Mouse (Mus musculus): ENCODE results near the gene Gm7102.
"Not testable (repeated sequence)": the region's sequence is repeated elsewhere in the genome, so short reads cannot be mapped to it uniquely, and the experiment has no call there.

Gm7102 gene

DNA sequence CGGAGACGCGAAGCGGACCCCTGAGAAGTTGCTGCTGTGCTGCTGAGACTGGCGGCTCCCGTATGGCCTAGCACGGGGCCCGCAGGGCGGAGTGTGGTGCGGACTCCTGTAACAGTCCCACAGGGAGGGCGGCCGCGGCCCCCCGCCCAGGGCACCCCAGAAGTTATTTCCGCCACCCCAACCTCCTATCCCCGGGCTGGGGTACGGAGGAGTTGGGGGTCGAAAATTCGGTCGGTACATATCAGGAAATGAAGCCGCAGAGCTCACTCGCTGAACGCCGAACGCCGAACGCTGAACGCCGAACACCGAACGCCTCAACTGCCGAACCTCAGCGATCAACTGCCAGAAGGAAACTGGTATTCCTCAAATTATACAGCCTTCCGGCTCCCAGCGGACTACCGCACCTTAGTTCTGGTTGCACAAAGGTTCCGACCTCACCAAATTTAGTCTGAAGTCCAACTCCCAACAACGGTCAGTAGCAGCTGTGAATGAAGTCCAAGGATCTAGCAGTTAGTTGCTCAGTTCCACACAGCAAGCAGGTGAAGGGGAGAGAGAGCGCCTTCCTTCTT lies at the start of gene Gm7102:
Gene Gm7102 (minus strand): TSS at position 554 of the 569 bp plus-strand sequence.
- DNase-seq (ENCODE audit: low spot score in 2 of 2) = no peak

DNA sequence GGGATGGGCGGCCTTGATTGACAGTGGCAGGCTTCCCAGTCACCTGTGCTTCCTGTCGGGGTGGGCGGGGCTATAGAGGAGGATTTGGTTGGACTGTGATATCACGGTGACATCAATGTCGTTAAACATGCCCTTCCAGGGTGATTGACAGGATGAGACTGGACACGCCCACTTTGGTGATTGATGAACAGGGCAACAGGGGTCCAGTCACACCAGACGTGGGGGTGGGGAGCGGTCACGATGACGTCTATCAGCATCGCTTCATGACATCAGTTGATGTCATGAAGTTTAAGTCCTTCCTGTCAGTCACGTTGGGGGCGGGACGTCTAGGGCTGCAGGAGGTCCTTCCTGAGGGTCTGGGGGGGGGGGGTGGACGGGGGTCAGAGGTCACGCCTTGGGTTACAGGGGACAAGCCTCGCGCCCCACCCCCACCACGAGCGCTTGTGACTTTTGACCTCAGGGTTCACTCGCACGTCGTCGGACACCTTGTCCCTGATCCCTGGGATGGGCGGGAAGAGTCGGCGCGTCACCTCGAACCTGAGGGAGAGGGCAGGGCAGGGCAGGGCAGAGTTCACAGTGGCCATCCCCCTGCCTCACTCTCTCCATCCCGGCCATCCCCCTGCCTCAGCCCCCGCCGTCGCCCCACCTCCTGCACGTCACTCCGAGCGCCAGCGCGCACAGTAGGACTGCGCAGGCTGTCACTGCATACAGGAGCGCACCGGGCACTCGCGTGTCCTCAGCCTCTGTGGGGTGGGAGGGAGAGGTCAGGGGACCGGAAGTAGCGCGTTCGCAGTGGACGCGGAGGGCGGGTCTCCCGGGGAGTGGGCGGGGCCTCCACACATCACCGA lies 48.8 kb upstream of the Gm7102 start:
- no peak for DNase-seq (ENCODE audit: low spot score in 2 of 2)

DNA sequence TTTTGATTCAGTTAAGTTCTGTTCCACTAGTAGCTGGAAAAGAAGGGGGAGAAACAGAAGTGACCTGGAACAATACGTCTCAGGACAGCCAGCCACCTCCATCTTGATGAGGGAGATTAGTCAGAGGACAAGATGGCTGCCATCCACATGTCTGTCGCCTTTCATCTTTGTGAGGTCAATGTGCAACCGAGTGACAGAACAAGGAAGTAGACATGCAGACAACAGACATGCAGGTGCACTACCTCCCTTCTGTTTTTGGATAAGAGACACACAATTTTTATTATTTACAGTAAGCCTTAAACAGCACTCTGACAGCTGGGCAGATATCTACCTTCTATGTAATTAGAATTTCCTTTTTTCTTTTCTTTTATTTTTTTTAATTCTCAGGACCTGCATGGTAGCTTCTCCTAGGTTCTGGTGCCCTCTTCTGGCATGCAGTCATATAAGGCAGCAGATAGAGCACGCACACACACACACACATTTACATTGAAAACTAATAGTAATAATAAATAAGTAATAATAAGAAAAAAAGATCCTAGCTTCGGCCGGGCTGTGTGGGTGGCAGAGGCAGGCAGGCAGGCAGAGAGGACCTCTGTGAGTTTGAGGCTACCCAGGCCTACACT lies 47.7 kb upstream of the Gm7102 start:
- DNase-seq (ENCODE audit: low spot score in 2 of 2) = no peak

DNA sequence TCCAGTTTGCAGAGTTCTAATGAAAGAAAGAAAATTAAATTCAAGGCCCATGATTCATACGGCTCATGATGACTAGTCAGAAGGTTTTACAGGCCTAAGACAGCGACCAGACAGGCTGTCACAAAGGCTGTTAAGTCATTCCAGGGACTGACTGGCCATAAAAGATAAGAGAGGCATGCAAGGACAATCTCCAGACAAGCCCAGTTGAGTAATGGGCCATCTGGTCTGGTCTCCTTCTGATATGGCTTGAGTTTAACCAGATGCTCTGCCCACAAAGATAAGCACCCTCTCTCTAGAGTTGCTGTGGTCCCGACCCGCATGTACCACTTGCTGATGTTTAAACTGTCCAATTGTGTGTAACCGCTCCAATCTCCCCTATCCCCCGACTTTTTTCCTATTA lies 31.4 kb upstream of the Gm7102 start:
- not testable (repeated sequence) for DNase-seq (ENCODE audit: low spot score in 2 of 2)

DNA sequence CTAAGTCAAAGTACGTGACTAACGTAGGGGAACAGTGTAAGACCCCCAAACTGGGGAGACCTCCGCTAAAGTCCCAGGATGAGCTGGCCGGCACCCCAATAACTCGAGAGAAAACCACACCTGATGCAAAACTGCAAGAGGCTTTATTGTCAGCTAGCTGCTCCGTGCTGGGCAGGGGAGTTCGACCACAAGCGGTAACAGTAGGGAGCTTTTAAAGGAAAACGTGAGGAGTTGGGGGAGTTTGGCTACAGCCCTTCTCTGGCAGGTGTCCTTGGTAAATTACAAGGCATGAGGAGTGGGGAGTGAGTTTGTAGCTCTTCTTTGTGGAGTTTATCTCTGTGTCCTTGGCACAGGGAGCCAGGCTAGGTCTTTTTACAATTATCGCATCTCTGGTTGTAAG lies 23.7 kb upstream of the Gm7102 start:
- DNase-seq (ENCODE audit: low spot score in 2 of 2) = peak; percentile 20 to 33

DNA sequence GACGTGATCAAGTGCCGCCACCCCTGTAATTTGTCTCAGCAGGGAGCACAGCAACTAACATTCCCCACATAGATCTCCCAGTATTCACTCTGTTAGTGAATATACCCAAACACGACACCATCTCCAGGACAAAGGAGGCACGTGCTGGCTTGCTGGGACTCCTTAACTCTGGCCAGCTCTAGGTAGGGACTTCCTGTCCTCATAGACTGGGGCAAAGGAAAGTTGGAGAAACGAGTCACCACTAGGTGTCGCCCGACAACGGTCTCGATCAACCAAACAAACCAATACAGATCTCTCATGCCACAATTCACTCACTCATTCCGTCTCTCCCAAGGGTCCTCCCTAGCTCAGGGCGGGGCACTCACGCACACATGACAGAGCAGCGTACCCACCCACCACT lies 23.2 kb upstream of the Gm7102 start:
- DNase-seq (ENCODE audit: low spot score in 2 of 2) = peak; percentile 85 to 90

DNA sequence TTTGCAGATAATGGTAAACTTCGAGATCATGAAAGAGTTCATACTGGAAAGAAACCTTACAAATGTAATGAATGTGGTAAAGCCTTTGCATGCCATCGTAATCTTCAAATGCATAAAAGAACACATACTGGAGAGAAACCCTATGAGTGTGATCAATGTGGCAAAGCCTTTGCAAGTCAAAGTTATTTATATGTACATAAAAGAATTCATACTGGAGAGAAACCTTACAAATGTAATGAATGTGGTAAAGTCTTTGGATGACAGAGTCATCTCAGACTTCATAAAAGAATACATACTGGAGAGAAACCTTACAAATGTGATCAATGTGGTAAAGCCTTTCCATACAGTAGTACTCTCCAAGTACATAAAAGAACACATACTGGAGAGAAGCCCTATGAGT lies 7.5 kb upstream of the Gm7102 start, which contains the start of gene Gm6020:
Gene Gm6020 (plus strand): TSS at position 301 of the 400 bp plus-strand sequence.
- not testable (repeated sequence) for DNase-seq (ENCODE audit: low spot score in 2 of 2)

DNA sequence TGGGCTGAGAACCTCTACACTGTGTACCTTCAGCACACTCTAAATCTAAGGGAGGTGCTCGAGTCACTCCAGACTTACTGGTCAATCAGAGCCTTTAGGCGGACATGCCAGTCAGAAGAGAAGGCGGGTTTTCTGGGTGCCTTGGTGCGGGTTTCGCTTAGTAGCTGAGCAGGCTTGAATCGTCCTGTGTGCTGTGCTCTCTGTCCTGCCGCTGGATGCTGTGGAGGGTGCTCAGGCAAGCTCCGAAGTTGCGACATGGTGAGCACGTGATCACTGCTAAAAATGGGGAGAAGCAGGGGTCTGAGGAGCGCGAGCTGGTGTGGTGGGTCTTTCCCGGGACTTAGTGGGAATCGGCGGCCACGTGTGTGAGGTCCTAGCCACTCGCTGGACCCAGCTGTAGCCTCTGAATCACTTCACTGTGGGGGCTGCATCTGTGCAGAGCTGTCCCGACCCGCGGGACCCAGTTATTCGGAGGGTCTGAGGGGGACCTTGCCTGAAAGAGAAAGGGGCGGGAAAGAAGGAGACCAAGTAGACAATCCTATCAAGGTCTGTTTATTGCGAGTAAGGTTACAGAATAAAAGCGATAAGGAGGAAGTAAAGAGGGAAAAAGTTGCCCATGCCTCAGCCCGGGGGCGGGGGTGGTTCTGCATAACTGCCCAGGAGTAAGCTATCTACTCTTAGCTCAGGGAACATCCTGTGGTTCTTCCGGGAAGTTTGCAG lies 24.2 kb downstream of the Gm7102 start:
- DNase-seq (ENCODE audit: low spot score in 2 of 2) = no peak

DNA sequence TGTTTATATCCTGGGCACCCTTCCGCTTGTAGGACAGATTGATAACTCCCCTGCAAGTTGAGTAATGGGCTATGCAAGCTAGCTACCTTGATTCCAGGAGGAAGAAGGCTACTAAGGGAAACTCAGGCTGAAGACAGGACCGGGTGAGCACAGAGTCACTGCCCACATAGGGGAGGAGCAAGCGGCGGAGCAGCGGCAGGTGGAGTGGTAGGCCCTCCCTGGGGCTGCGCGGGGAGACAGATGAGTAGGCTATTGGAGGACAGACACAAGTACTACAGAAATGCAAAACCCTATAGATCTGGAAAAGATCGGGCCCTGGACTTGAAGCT lies 24.8 kb downstream of the Gm7102 start:
- no peak for DNase-seq (ENCODE audit: low spot score in 2 of 2)

DNA sequence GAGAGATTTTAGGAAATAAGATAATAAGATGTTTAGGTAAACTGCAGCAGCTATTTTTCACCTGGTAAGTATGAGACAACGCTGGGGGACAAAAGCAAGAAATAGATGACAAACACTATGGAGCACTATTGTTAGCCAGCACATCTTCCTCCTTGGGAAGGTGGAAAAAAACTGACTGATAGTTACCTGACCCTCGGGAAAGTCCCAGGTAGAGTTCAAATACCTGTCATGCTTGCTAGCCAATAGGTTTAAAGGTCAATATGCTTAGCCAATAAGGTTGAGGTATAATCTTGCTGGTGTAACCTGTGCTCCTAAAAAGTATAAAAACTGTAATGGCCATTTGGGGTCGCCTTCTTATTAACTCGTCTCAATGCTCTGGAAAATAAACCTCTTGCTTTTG lies 34.8 kb downstream of the Gm7102 start:
- DNase-seq (ENCODE audit: low spot score in 2 of 2) = no peak

DNA sequence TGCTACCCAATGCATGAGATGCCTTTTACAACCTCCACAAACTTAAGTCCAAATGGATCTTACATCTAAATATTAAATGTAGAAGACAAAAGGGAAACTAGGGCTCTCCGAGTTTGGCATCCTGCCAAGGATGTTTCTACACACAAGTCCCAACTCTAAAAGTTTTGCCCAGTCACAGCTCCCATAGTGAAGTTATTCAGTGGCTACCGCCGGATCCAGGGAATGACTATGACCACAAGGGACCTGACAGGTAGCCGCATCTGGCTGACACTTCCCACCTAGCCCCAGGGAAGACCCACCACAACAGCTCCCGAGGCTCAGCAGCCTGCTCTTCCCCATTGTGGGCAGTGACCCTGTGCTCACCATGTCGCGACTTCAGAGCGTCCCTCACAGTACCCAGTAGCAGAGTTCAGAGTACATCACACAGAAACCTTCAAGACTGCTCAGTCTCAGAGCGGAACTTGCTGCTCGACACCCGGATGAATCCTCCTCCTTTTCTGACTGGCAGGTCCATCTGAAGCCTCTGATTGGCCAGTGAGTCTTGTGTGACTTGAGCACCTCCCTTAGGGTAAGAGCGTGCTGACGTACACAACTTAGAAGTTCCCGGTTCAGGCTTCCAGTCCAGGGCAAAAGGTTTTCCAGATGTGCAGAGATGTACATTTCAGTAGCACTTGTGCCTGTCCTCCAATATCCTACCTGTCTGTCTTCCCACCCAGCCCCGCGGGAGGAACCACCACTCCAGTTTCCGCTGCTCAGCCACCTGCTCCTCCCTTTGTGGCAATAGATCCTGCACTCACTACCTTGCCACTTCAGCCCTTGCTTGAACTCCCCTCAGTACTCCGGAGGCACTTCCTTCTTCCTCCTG lies 35.5 kb downstream of the Gm7102 start, which contains the start of gene Zfp950:
Gene Zfp950 (minus strand): TSS at position 499 of the 865 bp plus-strand sequence.
- DNase-seq (ENCODE audit: low spot score in 2 of 2) = peak; percentile 91 to 94

DNA sequence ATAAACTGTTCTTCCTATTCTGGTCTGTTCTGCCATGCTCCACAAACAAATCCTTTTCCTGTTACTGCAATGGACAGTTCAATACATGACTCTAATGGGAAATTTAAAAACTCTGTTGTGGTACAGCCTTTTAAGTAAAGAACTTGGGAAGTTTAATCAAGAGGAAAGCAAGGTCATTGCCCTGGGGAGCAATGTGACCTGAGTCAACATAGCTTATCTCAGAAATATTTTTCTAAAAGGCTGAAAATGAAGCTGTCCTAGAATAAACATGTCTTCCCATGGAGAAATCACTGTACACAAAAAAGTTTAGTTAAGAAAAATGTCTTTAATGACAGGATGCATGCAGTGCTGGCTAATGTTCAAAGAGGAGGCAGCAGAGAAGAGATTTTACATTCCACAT lies 37.5 kb downstream of the Gm7102 start:
- no peak for DNase-seq (ENCODE audit: low spot score in 2 of 2)

DNA sequence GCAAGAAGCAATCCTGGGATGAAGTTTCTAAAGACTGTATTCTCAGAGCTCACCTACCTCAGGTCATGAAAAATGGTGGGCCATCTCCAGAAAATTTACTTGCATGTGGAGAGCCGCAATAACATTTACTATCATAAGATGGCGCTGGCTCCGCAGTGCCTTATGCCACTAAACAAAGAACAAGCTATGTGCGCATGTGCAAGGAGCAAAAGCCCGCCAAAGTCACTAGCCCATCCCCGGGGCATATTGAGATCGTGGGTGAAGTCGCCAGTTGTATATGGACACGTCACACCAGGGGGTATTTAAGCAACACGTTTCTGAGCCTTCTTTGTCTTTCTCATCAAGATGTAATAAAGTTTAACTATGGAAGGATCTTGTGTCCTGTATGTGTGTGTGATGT lies 45.0 kb downstream of the Gm7102 start:
- no peak for DNase-seq (ENCODE audit: low spot score in 2 of 2)
